8 mouse cellular contexts compared by ENCODE assay signal in the genomic region with DNA sequence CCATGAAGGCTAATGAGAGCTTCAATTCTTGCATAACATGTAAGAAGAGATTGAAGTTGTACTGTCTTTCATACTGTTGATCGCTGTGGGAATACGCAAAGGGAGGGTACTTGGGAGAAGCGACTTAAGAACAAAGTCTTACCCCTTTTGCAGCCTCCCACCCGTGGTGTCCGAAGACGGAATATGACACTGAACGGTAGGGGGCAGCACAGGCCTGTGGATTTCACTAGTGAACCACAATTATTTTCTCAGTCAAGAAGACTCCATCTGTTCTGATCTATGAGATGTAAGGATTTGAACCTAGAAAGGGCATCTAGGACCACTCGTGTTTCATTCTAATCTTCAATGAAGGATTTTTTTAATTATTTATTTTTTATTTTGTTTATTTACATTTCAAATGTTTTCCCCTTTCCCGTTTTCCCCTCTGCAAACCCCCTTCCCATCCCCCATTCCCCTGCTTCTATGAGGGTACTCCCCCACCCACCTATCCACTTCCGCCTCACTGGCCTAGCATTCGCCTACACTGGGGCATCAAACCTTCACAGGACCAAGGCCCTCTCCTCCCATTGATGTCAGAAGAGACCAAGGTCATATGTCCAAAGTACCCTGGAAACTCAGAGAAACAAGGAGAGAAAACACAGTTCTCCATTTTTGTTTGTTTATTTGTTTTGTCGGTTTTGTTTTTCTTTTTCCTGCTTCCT. TPM values are rescaled to one million over a fixed set of nuclear protein-coding genes. Genes with fewer than 3 reads are reported as not detected.
DNase-seq lines count a peak whose midpoint lies in the region; ATAC-seq and TF ChIP-seq lines count a peak whose summit lies in the region.

No protein-coding gene starts in this region.

- no peaks in the 10 kb centered on the region for H3K36me3 ChIP-seq in small intestine, adult 2 months (ENCODE audit: control insufficient read depth, insufficient read depth, low read length)

- peak; percentile 84 for ATAC-seq in megakaryocyte-erythroid progenitor cell, adult 5-6 weeks (replicated peaks; ENCODE audit: low FRiP score, low TSS enrichment, poor library complexity, severe bottlenecking)
- no peak for ATAC-seq in erythroid progenitor cell, adult 5-6 weeks (replicated peaks; ENCODE audit: low FRiP score, poor library complexity, severe bottlenecking)

- peak; percentile 78; the same call in 1 of the 2 replicates for TF ChIP-seq CTCF in small intestine, adult 2 months (IDR thresholded peaks at IDR 0.05; ENCODE audit: extremely low read depth, insufficient read length, insufficient replicate concordance, low read depth, low read length)

- no peak overlapping the region for H3K27ac ChIP-seq in small intestine, adult 2 months (ENCODE audit: insufficient read depth, low read depth, low read length)

- peak; percentile 33 for DNase-seq in T-cell, adult 2 months (ENCODE audit: low spot score)
- DNase-seq in cerebellum, adult 18-20 months: peak; percentile 68 to 77
- peak; percentile 82 for DNase-seq in forelimb bud, embryonic 11.5 days (ENCODE audit: low read depth, low spot score)
- DNase-seq in hindlimb bud, embryonic 11.5 days (ENCODE audit: extremely low spot score, low read depth, low spot score): peak; percentile 56
- peak; percentile 42 for DNase-seq in left cerebral cortex, adult 11 months (ENCODE audit: low spot score)

- no peak overlapping the region for H3K4me3 ChIP-seq in small intestine, adult 2 months (ENCODE audit: low read depth, low read length)

- TF ChIP-seq POLR2A in small intestine, adult 2 months (IDR thresholded peaks at IDR 0.05; ENCODE audit: low read depth, low read length): no peak

- H3K4me1 ChIP-seq in small intestine, adult 2 months (ENCODE audit: control insufficient read depth, insufficient read depth, insufficient read length, low read length): no peaks in the 10 kb centered on the region

- no peaks in the 10 kb centered on the region for H3K27me3 ChIP-seq in small intestine, adult 2 months (ENCODE audit: control insufficient read depth, insufficient read depth, low read length)

- WGBS in small intestine, adult 2 months: 42% methylated on average over 12 of the region's 12 CpGs

RNA-seq across cellular contexts. Expression of gene Plod2, which starts 42.2 kb away (rescaled TPM):
- total RNA-seq in megakaryocyte-erythroid progenitor cell, adult 5-6 weeks (2014; fragmentation: Nextera tagmentation): 0.47 and 3.9 TPM in 2 replicates
- 2.4 and 2.7 TPM in 2 replicates for total RNA-seq in megakaryocyte-erythroid progenitor cell, adult 5-6 weeks (2017)
- 0.47 and 0.56 TPM in 2 replicates for polyA plus RNA-seq in small intestine, adult 2 months (2012; rRNA removed)
- not detected in 2 replicates for total RNA-seq in erythroid progenitor cell, adult 5-6 weeks (2015; ENCODE audit: low replicate concordance)
- total RNA-seq in erythroid progenitor cell, adult 5-6 weeks (2017; ENCODE audit: low replicate concordance): 0.13 TPM in 1 of 2 replicates, not detected in the other

RNA-seq across cellular contexts. Expression of gene Plscr4, which starts 42.7 kb away (rescaled TPM):
- total RNA-seq in megakaryocyte-erythroid progenitor cell, adult 5-6 weeks (2014; fragmentation: Nextera tagmentation): 2.7 and 6.7 TPM in 2 replicates
- 1.2 and 5.1 TPM in 2 replicates for total RNA-seq in megakaryocyte-erythroid progenitor cell, adult 5-6 weeks (2017)
- polyA plus RNA-seq in small intestine, adult 2 months (2012; rRNA removed): 1.1 and 1.4 TPM in 2 replicates
- total RNA-seq in erythroid progenitor cell, adult 5-6 weeks (2015; ENCODE audit: low replicate concordance): 0.36 and 8.0 TPM in 2 replicates
- 3.7 and 3.9 TPM in 2 replicates for total RNA-seq in erythroid progenitor cell, adult 5-6 weeks (2017; ENCODE audit: low replicate concordance)
